7 mouse cellular contexts compared by ENCODE assay signal in the genomic region with DNA sequence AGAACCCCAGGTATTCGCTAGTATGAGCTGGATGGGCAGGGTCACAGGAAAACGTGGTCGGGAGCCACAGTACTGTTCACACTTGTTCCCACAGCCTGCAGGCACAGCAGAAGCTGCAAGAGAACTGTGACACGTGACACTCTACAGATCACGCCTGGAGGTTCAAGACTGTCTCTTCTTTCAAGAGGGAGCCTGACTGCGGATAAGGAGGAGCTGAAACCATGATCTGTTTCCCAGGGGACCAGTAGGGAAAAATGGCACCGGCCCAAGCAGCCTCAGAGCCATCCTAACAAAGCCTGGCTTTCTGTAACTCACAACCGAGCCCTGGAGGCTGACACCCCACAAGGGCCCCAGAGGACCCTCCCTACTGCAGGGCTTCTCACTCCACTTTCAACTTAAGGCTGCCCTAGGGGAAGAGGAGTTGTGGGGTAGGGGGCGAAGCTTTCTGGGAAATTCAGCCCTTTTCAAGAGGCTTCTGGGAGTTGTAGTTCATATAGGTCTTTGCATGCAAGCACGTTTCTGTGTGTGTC. TPM values are rescaled to one million over a fixed set of nuclear protein-coding genes. Genes with fewer than 3 reads are reported as not detected.
DNase-seq lines count a peak whose midpoint lies in the region; ATAC-seq and TF ChIP-seq lines count a peak whose summit lies in the region.

No protein-coding gene starts in this region.

- no peaks in the 10 kb centered on the region for H3K4me1 ChIP-seq in ES-Bruce4 (ENCODE audit: control insufficient read depth, insufficient read depth, low read length)
- H3K4me1 ChIP-seq in embryonic fibroblast, embryonic 13.5 days (ENCODE audit: control insufficient read depth, insufficient read depth, low read length) = peaks cover 5% of the 10 kb centered on the region; the same call in 1 of the 2 replicates
- H3K4me1 ChIP-seq in heart, embryonic 16.5 days (ENCODE audit: control insufficient read depth, insufficient read depth, low read length) = peaks cover 2% of the 10 kb centered on the region; the same call in 1 of the 2 replicates
- H3K4me1 ChIP-seq in lung, embryonic 16.5 days (replicated peaks; ENCODE audit: control insufficient read depth, insufficient read depth, low read length) = 0 out of 2 replicates have a peak, but pooled peaks cover 2% of the 10 kb centered on the region

- peak overlapping the region; percentile 18 for H3K27ac ChIP-seq in ES-Bruce4 (ENCODE audit: insufficient read depth, low read length)
- peak overlapping the region; percentile 52 for H3K27ac ChIP-seq in embryonic fibroblast, embryonic 13.5 days (ENCODE audit: insufficient read depth, low read length)
- peak overlapping the region; percentile 45 for H3K27ac ChIP-seq in heart, embryonic 16.5 days (ENCODE audit: low read length)
- 0 out of 2 replicates have a peak overlapping the region, but pooled peaks have one; percentile 38 for H3K27ac ChIP-seq in lung, embryonic 16.5 days (ENCODE audit: low read length)

- TF ChIP-seq CTCF in ES-Bruce4 (IDR thresholded peaks at IDR 0.05; ENCODE audit: low read depth, low read length) = no peak
- no peak for TF ChIP-seq CTCF in embryonic fibroblast, embryonic 13.5 days (IDR thresholded peaks at IDR 0.05; ENCODE audit: borderline replicate concordance, insufficient read depth, low read length)

- H3K4me2 ChIP-seq in heart, embryonic 16.5 days (ENCODE audit: low read depth, low read length) = peak overlapping the region; percentile 68
- peak overlapping the region; percentile 64 for H3K4me2 ChIP-seq in lung, embryonic 16.5 days (ENCODE audit: low read depth, low read length)

- ATAC-seq in heart, embryonic 16.5 days (replicated peaks; ENCODE audit: extremely low read depth, insufficient read depth, low FRiP score) = peak; percentile 80
- ATAC-seq in lung, embryonic 16.5 days (ENCODE audit: low read depth) = peak; percentile 75

- H3K4me3 ChIP-seq in ES-Bruce4 (ENCODE audit: low read depth, low read length) = peak overlapping the region; percentile 11
- no peak overlapping the region for H3K4me3 ChIP-seq in embryonic fibroblast, embryonic 13.5 days (ENCODE audit: insufficient read depth, low read length)
- peak overlapping the region; percentile 49 for H3K4me3 ChIP-seq in heart, embryonic 16.5 days (ENCODE audit: low read length)
- H3K4me3 ChIP-seq in lung, embryonic 16.5 days (ENCODE audit: low read length) = peak overlapping the region; percentile 51

- no peaks in the 10 kb centered on the region for H3K9me3 ChIP-seq in ES-Bruce4 (replicated peaks; ENCODE audit: control insufficient read depth, insufficient read depth, low read length, poor library complexity, severe bottlenecking)
- no peaks in the 10 kb centered on the region for H3K9me3 ChIP-seq in heart, embryonic 16.5 days (replicated peaks; ENCODE audit: control insufficient read depth, low read length)
- H3K9me3 ChIP-seq in lung, embryonic 16.5 days (ENCODE audit: control insufficient read depth, low read length) = no peaks in the 10 kb centered on the region

- no peak for TF ChIP-seq EP300 in ES-Bruce4 (IDR thresholded peaks at IDR 0.05; ENCODE audit: insufficient read depth, low read depth, low read length)

- peak; percentile 15 for DNase-seq in adrenal gland, postnatal 25 days
- DNase-seq in layer of hippocampus, adult 18-20 months (ENCODE audit: low spot score in 2 of 2) = peak; percentile 15 to 58
- peak; percentile 45 for DNase-seq in right cerebral cortex, adult 18-20 months

- H3K9ac ChIP-seq in ES-Bruce4 (ENCODE audit: low read depth, poor library complexity, severe bottlenecking) = peak overlapping the region; percentile 61; the same call in 1 of the 2 replicates
- H3K9ac ChIP-seq in heart, embryonic 16.5 days (ENCODE audit: low read length) = peak overlapping the region; percentile 71
- peak overlapping the region; percentile 67 for H3K9ac ChIP-seq in lung, embryonic 16.5 days (ENCODE audit: low read length)

- WGBS in heart, embryonic 16.5 days = 6% methylated on average over 10 of the region's 10 CpGs
- WGBS in lung, embryonic 16.5 days = 9% methylated on average over 10 of the region's 10 CpGs

- no peaks in the 10 kb centered on the region for H3K36me3 ChIP-seq in ES-Bruce4 (ENCODE audit: control insufficient read depth, insufficient read depth, low read length, poor library complexity, severe bottlenecking)
- H3K36me3 ChIP-seq in heart, embryonic 16.5 days (ENCODE audit: control insufficient read depth, insufficient read depth) = no peaks in the 10 kb centered on the region
- no peaks in the 10 kb centered on the region for H3K36me3 ChIP-seq in lung, embryonic 16.5 days (ENCODE audit: control insufficient read depth, insufficient read depth, low read length)

- H3K27me3 ChIP-seq in ES-Bruce4 (ENCODE audit: control insufficient read depth, insufficient read depth, low read length, poor library complexity, severe bottlenecking) = no peaks in the 10 kb centered on the region
- H3K27me3 ChIP-seq in heart, embryonic 16.5 days (ENCODE audit: control insufficient read depth, insufficient read depth, low read length) = no peaks in the 10 kb centered on the region
- H3K27me3 ChIP-seq in lung, embryonic 16.5 days (ENCODE audit: control insufficient read depth, insufficient read depth, low read depth, low read length) = no peaks in the 10 kb centered on the region

- TF ChIP-seq POLR2A in ES-Bruce4 (IDR thresholded peaks at IDR 0.05; ENCODE audit: insufficient read depth, low read length) = peak; percentile 51
- 0 out of 2 replicates have a peak, but pooled peaks have one; percentile 14 for TF ChIP-seq POLR2A in embryonic fibroblast, embryonic 13.5 days (IDR thresholded peaks at IDR 0.05; ENCODE audit: low read depth, low read length)

RNA-seq across cellular contexts. Expression of a gene that starts 42.8 kb away (rescaled TPM):
- polyA plus RNA-seq in ES-Bruce4 (2011; ENCODE audit: insufficient read depth, insufficient read length, low read depth, missing spikeins) = 23.8 and 28.1 TPM in 2 replicates
- total RNA-seq in adrenal gland, postnatal 25 days (2021) = 56.5 and 65.6 TPM in 2 replicates
- 33.6 and 47.0 TPM in 2 replicates for polyA plus RNA-seq in embryonic fibroblast, embryonic 13.5 days (2011; ENCODE audit: insufficient read length, low read depth, missing spikeins)
- polyA plus RNA-seq in heart, embryonic 16.5 days (2015; fragmentation: Nextera tagmentation; extraction: Ambion mirVana) = 28.3 and 29.6 TPM in 2 replicates
- 10 to 100 TPM; 65.0 to 65.8 TPM for total RNA-seq in layer of hippocampus, adult 18-20 months (2021)
- polyA plus RNA-seq in lung, embryonic 16.5 days (2015; fragmentation: Nextera tagmentation; extraction: Ambion mirVana) = 27.2 and 29.2 TPM in 2 replicates
